Mouse (Mus musculus) lung, adult 2 months (tissue): ENCODE data around the gene Fzr1.
A peak's percentile ranks its signal among the peaks of the same experiment; 100 is the strongest.

Source experiments
- CTCF ChIP-seq: fragments of 200-500 bp; IDR thresholded peaks from 2 replicates; pipeline ENCODE4 v1.5.1; 2011; ENCODE audit warnings: mild to moderate bottlenecking, low read length, control low read depth; ENCODE audit not compliant: insufficient read depth
- POLR2A ChIP-seq: fragments of 200-500 bp; IDR thresholded peaks from 2 replicates; pipeline ENCODE4 v1.6.1; 2011; ENCODE audit warnings: low read depth, mild to moderate bottlenecking, control low read depth, low read length, borderline replicate concordance; ENCODE audit errors: extremely low read depth

- TF ChIP-seq CTCF (no peak), POLR2A (peak; percentile 68; the same call in 1 of the 2 replicates)
Measured at GRCm38 (mm10) chr10:81426897-81427296, 48.6 kb upstream of the Fzr1 start.
